Mouse (Mus musculus): ENCODE measurements around the gene Fbxl4.
"Not testable (repeated sequence)": the region's sequence is repeated elsewhere in the genome, so short reads cannot be mapped to it uniquely, and the experiment has no call there.

The Fbxl4 gene

DNA sequence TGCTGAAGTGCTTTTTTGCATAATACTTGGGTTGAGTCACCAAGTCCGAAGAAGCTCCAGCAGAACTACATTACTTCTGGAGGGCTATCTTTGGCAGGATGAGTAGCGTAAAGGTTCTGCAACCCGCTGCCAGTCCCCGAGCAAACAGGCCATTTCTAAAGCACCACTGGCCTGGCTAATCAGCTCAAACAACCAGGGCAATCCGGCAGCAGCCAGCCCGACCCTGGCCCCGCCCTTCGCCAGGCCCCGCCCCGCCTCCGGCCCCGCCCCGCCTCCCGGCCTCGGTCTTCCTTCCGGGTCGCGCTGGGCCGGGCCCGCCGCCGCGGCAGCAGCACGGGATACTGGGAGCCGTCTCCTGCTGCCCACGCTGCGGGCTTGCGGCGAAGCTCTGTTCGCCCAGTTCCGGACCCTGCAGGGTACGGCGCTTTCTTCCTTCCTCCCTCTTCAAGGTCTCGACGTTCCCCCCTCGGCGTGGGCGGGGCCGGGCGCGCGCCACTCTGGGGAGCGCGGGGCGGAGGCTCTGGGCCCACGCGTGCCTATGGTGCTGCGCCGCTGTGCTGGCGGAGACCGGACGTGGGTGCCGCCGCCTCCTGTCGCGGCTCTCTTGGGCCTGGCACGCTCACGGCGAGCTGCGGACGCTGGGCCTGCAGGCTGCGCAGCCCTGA, at the start of gene Fbxl4:
TSS of gene Fbxl4 (plus strand) at position 278 of the 665 bp plus-strand sequence.
- DNase-seq (ENCODE audit: low spot score in 2 of 2) = peak; percentile 64 to 73

DNA sequence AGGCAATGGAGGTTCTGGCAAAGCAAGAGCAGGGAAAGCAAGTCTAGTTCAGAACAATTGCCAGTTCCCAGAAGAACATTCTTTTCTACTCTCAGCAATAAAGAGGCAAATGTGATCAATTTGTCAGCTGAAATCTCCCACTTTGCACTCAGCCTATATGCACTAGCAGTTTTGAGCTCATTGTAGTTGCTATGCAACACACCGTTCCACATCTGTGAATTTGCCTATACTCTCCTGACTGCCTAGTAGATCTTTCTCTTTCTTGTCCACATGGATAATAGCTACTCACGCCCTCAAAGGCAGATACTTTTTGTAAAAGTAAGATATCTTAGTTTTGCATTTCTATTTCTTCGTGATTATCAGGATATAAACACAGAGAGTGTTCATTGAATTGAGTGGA, 42.8 kb upstream of the Fbxl4 start:
- DNase-seq (ENCODE audit: low spot score in 2 of 2) = no peak

DNA sequence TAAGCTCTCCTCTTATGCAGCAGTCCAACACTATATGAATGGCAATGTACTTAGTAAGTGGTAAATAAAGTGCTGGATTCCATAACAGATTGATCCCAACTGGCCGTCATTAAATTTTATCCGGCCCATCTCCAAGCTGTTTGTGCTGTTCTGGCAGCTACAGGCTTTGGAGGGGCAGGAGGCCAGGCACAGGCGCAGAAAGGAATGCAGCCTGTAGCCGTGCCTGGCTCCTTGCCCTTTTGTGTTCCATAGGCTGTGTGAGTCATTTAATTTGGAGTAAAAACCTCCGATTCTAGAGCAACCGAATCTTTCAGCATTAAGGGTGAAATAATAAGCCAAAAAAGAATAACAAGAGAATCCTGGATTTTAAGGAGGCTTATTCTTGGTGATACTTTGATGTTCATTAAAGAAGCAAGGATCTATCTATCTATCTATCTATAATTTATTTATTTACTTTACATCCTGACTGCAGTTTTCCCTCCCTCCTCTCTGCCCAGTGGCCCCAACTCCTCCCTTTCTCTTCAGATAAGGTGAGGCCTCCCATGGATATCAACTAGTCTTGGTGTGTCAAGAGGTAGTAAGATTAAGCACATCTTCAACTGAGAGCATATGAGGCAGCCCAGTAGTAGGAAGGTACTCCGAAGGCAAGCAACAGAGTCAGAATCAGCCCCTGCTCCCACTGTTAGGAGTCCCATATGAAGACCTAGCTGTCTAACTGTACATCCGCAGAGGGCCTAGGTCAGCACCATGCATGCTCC, 14.3 kb upstream of the Fbxl4 start:
- DNase-seq (ENCODE audit: low spot score in 2 of 2) = no peak

DNA sequence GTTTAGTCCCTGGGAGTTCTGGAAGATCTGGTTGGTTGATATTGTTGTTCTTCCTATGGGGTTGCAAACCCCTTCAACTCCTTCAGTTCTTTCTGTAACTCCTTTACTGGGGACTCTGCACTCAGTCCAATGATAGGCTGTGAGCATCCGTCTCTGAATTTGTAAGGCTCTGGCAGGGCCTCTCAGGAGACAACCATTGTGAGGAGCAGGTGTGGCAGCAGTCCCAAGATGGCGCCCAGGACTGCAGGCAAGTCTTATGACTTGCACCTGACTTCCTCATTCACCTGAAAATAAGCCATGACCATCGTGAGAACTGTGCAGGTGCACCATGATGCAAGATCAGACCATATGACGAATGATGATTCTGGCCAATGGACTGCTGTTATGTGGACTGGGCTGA, 8.3 kb upstream of the Fbxl4 start:
- not testable (repeated sequence) for DNase-seq (ENCODE audit: low spot score in 2 of 2)

DNA sequence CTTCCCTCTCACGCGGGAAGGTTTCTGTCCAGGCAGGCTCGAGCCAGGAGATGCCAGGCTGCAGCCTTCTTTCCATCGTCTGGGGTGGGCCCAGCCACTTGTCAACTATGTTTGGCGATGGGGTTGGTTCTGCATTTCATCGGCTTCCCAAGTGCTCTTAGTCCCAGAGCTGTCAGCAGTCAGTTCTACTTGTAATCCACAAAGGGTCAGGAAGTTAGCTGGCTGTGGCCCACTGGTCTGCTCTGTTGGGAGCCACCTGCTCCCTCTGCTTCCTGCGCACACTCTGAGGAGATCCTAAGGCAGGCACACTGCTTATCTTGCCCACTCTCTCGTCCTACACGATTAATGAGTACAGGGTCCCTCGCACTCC, 573 bp downstream of the Fbxl4 start:
- DNase-seq (ENCODE audit: low spot score in 2 of 2) = peak in 1 of 2 experiments; percentile 8

DNA sequence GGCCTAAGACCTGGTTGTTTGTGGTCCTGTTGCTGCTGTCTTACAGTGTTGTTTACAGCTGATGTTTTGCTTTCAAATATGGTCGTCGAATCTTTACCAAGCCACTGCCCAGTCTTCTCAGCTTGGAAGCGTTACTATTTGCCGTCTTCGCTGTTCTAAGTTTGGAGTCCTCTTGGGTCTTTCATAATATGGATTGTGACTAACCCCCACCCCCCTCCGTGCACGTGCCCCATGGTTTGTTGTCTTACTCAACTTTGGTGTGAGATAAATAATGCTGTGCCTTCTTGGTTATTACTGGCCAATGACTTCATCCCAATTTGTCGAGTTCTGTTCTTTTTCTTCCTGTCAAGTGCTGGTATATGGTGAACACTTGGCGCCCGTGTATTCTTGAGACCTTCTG, 1.1 kb downstream of the Fbxl4 start:
- DNase-seq (ENCODE audit: low spot score in 2 of 2) = no peak

DNA sequence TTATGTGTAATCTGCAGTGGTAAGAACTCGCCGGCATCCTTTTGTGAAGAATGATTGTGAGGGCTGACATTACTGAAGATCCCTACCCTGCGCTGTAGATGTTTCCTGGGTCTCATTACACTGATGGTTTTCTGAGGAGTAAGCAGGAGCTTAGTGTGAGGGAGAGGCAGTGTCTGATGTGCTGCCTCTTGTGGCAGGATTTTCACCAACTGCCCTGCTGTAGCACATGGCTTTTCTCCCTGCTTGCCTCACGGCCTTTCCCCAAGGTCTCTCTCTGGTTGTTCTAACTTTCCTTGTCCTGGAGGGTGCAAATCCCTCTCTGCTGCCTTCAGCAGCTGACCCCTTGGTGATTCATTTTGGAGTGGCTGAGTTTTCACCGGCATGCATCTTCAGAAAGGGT, 10.0 kb downstream of the Fbxl4 start:
- no peak for DNase-seq (ENCODE audit: low spot score in 2 of 2)

DNA sequence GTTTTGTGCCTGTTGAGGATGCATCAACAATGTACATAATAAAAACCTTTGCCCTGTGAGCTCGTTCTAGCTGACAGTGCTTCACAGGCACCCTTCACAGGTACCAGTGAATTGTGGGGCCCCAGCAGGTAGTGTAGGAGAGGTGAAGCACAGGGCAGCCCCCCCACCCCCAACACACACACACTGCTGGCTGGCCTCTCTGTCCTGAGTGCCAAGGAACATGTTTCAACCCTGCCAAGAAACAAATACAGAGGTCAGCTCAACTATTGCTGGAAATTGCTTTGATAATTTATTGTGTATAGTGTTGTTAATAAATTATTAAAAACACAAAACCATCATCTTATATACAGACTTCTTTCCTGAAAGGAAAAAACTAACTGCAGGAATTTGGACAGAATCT, 21.2 kb downstream of the Fbxl4 start:
- DNase-seq (ENCODE audit: low spot score in 2 of 2) = no peak

DNA sequence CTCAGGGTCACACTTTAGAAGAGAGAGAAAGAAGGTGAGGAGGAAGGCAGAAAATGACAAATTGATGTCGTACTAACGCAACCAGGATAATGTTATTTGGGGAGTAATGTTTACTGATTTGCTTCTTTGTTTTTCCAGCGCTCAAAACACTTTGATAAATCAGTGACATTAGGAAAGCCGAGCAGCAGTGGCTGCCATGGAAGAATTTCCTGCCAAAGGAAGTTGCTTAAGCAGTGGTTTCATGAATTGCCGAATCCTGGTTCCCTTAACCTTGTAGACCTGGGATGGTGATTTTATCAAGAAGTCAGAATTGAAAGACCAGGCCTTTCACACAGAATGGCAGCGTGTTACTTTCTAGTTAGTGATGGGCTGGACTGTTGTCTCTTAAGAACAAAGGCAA, 23.3 kb downstream of the Fbxl4 start:
- DNase-seq (ENCODE audit: low spot score in 2 of 2) = no peak

DNA sequence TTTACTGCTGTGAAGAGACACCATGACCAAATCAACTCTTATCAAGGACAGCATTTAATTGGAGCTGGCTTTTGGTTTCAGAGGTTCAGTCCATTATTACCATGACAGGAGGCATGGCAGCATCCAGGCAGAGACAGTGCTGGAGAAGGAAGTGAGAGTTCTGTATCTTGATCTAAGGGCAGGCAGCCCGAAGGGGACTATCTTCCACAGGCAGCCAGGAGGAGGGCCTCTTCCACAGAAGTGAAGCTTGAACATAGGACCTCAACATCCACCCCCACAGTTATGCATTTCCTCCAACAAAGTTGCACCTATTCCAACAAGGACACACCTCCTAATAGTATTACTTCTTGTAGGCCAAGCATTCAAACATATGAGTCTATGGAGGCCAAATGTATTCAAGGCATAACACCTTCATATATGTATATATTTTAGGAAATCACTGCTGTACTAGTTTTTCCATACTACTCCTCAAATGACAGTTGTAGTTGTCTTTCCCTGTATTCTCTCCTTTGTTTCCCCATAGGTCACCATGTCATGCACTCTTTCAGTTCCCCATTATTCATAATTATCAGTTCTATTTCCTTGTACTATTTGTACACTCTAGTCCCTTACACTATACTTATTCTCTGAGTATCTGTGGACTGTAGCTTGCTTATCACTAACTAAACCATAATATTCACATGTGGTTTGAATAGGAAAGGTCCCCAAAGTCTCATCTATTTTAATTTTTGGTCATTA, 26.4 kb downstream of the Fbxl4 start:
- no peak for DNase-seq (ENCODE audit: low spot score in 2 of 2)

DNA sequence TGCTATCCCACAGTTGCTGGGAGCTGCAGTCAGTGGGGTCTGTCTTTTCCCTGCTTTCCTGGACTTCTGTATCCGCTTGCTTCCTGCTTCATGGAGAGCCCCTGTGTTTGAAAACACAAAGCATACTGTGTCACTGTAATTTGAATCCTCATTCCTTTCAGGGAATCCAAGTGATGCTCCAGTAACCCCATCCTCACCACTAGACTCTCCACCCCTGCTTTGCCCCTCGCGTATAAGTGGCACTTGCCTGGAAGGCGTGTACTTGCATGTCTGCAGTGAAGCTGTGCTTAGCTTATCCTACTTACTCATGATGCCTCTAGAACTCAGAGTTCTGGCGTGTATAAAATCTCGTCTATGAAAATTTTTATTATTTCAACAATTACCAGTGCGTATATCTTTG, 32.7 kb downstream of the Fbxl4 start:
- no peak for DNase-seq (ENCODE audit: low spot score in 2 of 2)

DNA sequence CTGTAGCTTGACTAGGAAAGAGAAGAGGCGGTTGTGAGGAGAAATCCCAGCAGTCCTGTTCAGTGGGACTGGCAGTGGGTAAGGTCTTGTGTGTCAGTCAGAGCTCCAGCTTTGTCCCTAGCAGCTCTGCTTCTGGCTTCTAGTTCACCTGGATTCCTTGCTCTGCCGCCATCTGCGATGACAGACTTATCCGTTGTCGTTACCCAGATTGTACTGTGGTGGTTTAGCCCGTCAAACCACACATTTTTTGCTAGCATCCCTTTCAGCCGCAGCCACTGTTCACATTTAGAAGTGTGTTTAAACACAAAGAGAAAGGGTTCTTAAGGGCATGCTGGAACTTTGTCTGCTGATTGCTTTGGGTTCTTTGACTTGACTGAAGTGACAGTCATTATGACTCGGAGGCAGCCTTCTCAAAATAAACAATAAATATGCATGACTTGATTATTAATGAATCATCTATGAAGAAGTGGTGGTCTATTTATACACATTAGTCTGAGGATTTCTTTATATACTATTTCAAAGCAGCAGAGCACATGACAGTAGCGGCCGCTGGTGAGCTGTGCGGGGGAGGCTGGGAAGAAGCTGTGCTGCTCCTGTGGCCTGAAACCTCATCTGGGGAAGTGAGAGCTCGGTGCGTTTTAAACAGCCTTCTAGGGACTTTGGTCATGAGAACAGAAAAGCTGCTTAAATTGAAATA, 35.6 kb downstream of the Fbxl4 start:
- DNase-seq (ENCODE audit: low spot score in 2 of 2) = no peak

DNA sequence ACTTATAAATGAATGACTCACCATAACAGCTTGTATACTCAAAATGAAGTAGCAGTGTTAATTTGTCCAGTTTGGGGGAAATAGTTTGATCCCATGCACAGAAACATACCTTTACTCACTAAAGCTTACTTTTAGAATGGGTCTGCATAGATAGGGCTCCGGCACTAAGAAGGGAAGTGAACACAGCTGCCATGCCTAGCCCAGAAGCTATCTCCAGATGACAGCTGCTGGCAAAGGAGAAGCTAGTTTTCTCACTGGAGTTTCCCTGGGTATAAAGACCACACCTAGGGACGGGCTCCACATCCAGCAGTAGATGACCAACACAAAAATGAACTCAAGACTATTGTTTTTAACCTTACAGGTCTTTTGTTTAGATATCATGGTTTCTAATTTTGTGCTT, 38.1 kb downstream of the Fbxl4 start:
- DNase-seq (ENCODE audit: low spot score in 2 of 2) = no peak

DNA sequence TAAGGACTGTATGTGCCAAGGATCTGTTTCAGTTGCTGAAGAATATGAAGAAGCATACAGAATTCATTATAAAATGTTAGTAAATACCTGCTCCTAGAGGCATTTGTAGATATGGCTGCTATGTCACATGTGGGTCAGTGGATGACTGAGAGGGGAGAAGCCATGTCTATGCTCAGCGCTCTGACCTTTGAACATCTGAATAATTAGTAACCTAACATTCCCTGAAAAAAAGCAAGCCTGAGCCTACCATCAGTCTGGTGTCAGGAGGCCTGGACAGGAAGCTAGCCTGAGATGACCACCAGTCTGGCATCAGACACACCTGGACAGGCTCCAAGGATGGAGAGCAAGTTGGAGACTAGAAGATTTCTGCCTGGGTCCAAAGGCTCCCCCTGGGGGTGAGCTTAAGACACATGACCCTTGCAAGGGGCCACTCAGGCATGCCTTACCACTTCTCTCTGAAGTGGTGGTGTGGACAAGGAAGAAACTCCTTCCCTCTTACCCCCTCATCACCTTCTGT, 39.2 kb downstream of the Fbxl4 start:
- DNase-seq (ENCODE audit: low spot score in 2 of 2) = no peak

DNA sequence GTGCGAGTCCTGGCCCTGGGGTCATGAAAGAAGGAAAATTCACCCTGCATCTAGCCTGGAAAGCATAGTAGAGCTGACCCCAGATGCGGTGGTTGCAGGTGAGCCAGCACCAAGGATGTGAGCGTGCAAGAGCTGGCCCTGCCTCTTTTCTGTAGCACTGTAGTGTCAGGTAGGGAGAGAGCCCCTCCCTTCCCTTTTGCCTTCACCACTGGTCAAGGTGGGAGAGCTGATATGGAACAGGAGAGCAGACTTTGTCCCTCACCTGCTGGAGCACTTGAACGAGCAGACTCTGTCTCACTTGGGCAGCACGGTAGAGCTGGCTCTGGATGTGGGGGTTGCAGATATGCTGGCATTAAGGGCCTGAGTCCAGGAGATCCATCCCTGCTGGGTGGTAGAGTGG, 39.7 kb downstream of the Fbxl4 start:
- DNase-seq (ENCODE audit: low spot score in 2 of 2) = no peak

DNA sequence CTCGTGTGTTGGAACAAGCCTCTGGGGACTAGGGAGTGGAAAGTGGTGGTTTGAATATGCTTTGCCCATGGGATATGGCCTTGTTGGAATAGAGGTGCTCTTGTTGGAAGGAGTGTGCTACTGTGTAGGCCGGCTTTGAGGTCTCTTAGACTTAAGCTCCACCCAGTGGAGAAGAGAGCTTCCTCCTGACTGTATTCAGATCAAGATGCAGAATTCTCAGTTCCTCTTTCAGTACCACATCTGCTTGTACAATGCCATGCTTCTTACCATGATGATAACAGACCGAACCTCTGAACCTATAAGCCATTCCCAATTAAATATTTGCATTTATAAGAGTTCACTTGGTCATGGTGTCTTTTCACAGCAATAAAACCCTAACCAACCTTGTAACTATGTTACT, 44.7 kb downstream of the Fbxl4 start:
- DNase-seq (ENCODE audit: low spot score in 2 of 2) = no peak

DNA sequence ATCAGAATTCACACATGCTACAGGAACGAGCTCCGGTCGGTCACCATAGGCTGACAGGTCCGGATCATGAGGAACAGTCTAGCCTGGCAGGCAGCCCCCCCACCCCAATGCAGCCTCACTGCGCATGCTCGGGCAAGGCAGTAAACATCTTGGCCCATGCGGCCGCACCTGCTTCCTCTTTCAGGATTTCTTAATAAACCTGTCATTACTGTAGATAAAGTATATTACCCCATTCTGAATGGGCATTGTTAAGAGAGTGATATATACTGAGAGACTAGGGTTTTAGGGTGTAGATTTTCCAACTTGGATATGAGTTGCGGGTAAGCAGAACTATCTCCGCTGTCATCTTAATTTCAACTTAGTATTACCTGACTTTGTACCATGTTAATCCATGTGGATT, 45.6 kb downstream of the Fbxl4 start:
- DNase-seq (ENCODE audit: low spot score in 2 of 2) = no peak

DNA sequence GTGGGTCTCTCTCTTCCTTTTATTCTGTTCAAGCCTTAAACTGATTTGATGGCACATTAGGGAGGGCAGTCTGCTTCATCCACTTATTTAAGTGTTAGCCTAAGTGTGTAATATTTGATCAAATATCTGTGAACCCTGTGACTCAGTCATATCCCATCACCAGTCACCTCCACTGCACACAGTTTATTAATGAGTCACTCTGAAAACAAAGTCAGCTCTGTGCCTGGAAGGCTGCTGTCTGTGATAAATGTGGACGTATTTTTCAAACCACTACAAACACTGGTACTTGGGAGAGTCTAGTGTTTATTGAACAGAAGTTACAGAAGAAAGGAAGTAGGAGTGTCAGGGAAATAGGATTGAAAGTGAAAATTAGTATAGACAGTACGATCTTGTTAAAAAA, 63.3 kb downstream of the Fbxl4 start:
- no peak for DNase-seq (ENCODE audit: low spot score in 2 of 2)

DNA sequence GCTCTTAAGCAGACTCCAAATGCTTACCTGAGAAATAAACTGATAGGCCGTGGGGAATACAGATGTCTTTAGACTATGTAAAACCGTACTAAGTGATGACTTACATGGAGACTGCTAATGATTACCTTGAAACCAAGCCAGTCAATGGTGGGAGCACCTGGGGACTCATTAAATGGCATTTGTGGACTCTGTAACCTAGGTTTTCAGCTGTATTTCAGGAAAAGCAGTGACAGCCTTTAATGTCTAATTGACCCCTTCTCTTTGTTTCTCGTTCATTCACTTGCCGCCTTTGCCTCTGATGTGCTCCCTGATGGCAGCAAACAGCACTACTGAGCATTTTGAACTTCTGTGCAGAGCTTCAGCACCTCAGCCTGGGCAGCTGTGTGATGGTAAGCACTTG, 65.1 kb downstream of the Fbxl4 start:
- no peak for DNase-seq (ENCODE audit: low spot score in 2 of 2)

DNA sequence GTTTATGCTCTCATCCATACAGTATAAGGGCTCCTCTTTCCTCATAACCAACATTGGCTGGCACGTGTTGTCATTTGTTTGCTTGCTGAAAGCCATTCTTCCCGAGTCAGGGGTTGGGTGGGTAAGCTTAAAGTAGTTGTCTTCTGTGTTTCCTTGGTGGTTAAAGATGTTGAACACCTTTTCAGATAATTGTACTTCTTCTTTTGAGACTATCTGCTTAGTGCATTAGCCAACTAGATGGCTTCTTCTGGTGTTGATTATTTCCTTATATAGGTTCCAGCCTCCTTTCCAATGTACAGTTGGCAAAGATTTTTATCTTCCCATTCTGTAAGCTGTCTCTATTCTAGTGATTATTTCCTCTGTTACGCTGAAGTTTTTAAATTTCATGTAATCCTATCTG, 70.8 kb downstream of the Fbxl4 start:
- DNase-seq (ENCODE audit: low spot score in 2 of 2) = no peak

DNA sequence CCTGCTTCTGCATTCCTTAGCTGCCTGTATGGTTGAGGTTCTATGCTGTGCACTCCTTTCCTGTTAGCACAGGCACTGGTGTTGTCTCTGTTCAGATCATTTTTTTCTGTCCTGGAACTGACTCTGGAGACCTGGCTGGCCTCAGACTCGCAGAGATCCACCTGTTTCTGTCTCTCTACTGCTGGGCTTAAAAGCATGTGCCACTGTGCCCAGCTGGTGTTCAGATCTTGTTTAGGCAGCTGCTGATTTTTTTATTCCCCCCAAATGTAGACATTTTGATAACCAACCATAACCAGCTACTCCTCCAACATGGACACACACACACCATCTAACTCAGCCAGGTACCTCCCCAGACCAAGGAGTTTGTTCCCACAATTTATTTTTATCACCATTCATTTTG, 112.2 kb downstream of the Fbxl4 start:
- no peak for DNase-seq (ENCODE audit: low spot score in 2 of 2)
